Mouse (Mus musculus) kidney, adult 2 months (tissue): Measurements from ENCODE around the gene H2-Aa. TPM values are rescaled to one million over a fixed set of nuclear protein-coding genes. Genes with fewer than 3 reads are reported as not detected.
"Not testable (repeated sequence)": the region's sequence is repeated elsewhere in the genome, so short reads cannot be mapped to it uniquely, and the experiment has no call there.

Experiments
- DNase-seq: peaks from one replicate; pipeline ENCODE4 v3.0.0; 2021
- H3K27ac ChIP-seq: fragments of 200-500 bp; 2 replicates; pipeline ENCODE4 v1.5.1; 2012; ENCODE audit warnings: low read depth, low read length, control low read depth, inconsistent platforms; ENCODE audit not compliant: insufficient read depth
- H3K27me3 ChIP-seq: fragments of 200-500 bp; replicated peaks from 2 replicates; pipeline ENCODE4 v1.6.1; 2012; ENCODE audit warnings: mild to moderate bottlenecking, moderate library complexity, low read length, inconsistent platforms; ENCODE audit not compliant: control insufficient read depth, insufficient read depth
- H3K36me3 ChIP-seq: fragments of 200-500 bp; 2 replicates; pipeline ENCODE4 v1.6.1; 2012; ENCODE audit warnings: mild to moderate bottlenecking, moderate library complexity, low read length, inconsistent platforms; ENCODE audit not compliant: control insufficient read depth, insufficient read depth
- H3K4me1 ChIP-seq: fragments of 200-500 bp; 2 replicates; pipeline ENCODE4 v1.6.1; 2011; ENCODE audit warnings: low read length; ENCODE audit not compliant: control insufficient read depth, insufficient read depth
- H3K4me3 ChIP-seq: fragments of 200-500 bp; 2 replicates; pipeline ENCODE4 v1.5.1; 2011; ENCODE audit warnings: mild to moderate bottlenecking, low read depth, low read length, control low read depth; ENCODE audit not compliant: insufficient read depth
- CTCF ChIP-seq: fragments of 200-500 bp; conservative IDR thresholded peaks from 2 replicates; pipeline ENCODE4 v1.5.1; 2011; ENCODE audit warnings: low read depth, mild to moderate bottlenecking, control low read depth, low read length, moderate library complexity, mixed read lengths; ENCODE audit not compliant: insufficient read depth, insufficient read length
- POLR2A ChIP-seq: fragments of 200-500 bp; IDR thresholded peaks from one replicate; pipeline ENCODE4 v1.6.1; 2011; ENCODE audit warnings: low read depth, low read length, control low read depth
- WGBS: fragments of 180-500 bp; shearing (Covaris S2); methylation state at CpG from one replicate; pipeline ENCODE4 v1.1.7; 2018; 5-methylcytosine and 5-hydroxymethylcytosine counted together
- polyA plus RNA-seq: library from polyadenylated mRNA; depleted of rRNA; stranded (reverse); fragments of >200 nt; gene quantifications from 2 replicates; pipeline ENCODE4 v1.2.3, GENCODE M21; 2012

H2-Aa gene
- polyA plus RNA-seq, 1 experiment = 298 TPM

- H3K4me1 ChIP-seq = no peaks in the 10 kb centered on the region
- DNase-seq = no peak
- WGBS = 74% methylated on average over 1 of the region's 1 CpGs
- no peak overlapping the region for H3K4me3 ChIP-seq
- TF ChIP-seq CTCF (no peak), POLR2A (no peak)
- no peaks in the 10 kb centered on the region; the same call in 1 of the 2 replicates for H3K27me3 ChIP-seq
- H3K27ac ChIP-seq = no peak overlapping the region
- no peaks in the 10 kb centered on the region for H3K36me3 ChIP-seq
Observed at GRCm38 (mm10) chr17:34315512-34315911, 27.9 kb upstream of the H2-Aa start.

GRCm38 (mm10) chr17:34314286-34314685 lies 26.7 kb upstream of the H2-Aa start:
- H3K4me1 ChIP-seq = no peaks in the 10 kb centered on the region
- H3K27me3 ChIP-seq = no peaks in the 10 kb centered on the region
- WGBS = 52% methylated on average over 9 of the region's 9 CpGs
- H3K27ac ChIP-seq = no peak overlapping the region
- TF ChIP-seq POLR2A (no peak), CTCF (no peak)
- no peaks in the 10 kb centered on the region for H3K36me3 ChIP-seq
- H3K4me3 ChIP-seq = no peak overlapping the region
- no peak for DNase-seq

- Histone ChIP-seq H3K4me3 (no peak overlapping the region), H3K4me1 (no peaks in the 10 kb centered on the region), H3K27me3 (no peaks in the 10 kb centered on the region), H3K27ac (no peak overlapping the region), H3K36me3 (no peaks in the 10 kb centered on the region)
- no peak for TF ChIP-seq POLR2A
- peak; percentile 96 for TF ChIP-seq CTCF
- 35% methylated on average over 3 of the region's 3 CpGs for WGBS
- peak; percentile 70 for DNase-seq
Observed at GRCm38 (mm10) chr17:34313393-34313792, 25.8 kb upstream of the H2-Aa start.

DNA sequence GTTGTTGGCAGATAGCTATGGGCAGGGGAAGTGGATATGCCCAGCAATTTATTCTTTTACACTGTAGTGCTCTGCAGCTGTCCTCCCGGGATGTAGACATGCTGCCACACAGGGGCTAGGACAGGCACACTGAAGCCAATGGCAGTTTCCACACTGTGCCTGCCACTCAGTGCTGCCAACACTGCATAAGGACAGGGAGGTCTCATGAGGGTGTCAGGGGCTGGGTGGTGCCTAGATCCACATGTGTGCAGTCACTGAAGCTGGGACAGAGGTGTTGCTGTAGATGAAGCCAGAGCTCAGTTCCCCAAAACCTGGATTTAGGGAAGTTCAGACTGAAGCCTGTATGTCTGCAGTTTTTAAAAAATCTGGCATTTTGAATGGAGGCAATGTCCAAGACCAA lies 24.6 kb upstream of the H2-Aa start:
- Histone ChIP-seq H3K36me3 (no peaks in the 10 kb centered on the region), H3K27me3 (no peaks in the 10 kb centered on the region), H3K4me1 (no peaks in the 10 kb centered on the region), H3K4me3 (no peak overlapping the region), H3K27ac (no peak overlapping the region)
- no peak for TF ChIP-seq POLR2A
- TF ChIP-seq CTCF = no peak
- no peak for DNase-seq
- WGBS = 62% methylated on average over 1 of the region's 1 CpGs

GRCm38 (mm10) chr17:34310526-34310925 lies 22.9 kb upstream of the H2-Aa start:
- 69% methylated on average over 3 of the region's 3 CpGs for WGBS
- H3K27me3 ChIP-seq, H3K4me3 ChIP-seq, DNase-seq, H3K36me3 ChIP-seq, H3K4me1 ChIP-seq, H3K27ac ChIP-seq: not testable (repeated sequence)

DNA sequence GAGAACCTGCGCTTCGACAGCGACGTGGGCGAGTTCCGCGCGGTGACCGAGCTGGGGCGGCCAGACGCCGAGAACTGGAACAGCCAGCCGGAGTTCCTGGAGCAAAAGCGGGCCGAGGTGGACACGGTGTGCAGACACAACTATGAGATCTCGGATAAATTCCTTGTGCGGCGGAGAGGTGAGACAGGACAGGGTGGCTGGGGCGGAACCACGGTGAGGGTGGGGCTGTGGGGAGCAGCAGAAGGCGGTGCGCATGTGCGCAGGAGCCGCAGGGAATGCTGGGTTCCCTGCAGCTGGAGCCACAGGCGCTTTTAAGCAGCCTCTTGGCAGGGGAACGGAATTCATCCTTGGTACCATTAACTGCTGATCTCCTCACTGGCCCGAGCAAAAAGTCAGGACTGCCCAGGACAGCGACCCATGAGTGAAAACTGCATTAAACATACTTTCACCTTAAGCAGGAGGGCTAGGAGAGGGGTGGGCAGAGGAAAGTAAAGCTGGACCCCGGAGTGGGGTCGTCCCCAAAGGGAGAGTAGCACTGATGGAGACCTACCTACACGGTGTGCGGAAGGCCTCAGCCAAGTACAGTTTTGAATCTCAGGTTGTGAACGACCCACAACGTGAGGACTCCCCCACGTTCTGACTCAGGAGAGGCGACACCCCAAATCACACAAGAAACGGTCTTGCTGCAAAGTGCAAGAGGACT lies 22.2 kb upstream of the H2-Aa start:
- Histone ChIP-seq H3K27ac (peak overlapping the region; percentile 52; the same call in 1 of the 2 replicates), H3K4me3 (peak overlapping the region; percentile 73), H3K4me1 (no peaks in the 10 kb centered on the region), H3K36me3 (no peaks in the 10 kb centered on the region), H3K27me3 (no peaks in the 10 kb centered on the region)
- peak; percentile 83 for DNase-seq
- WGBS = 24% methylated on average over 38 of the region's 38 CpGs
- TF ChIP-seq CTCF (no peak), POLR2A (peak; percentile 34)

GRCm38 (mm10) chr17:34309225-34309624 lies 21.6 kb upstream of the H2-Aa start:
- no peaks in the 10 kb centered on the region for H3K36me3 ChIP-seq
- peak overlapping the region; percentile 73 for H3K4me3 ChIP-seq
- H3K27ac ChIP-seq = peak overlapping the region; percentile 52; the same call in 1 of the 2 replicates
- no peaks in the 10 kb centered on the region for H3K4me1 ChIP-seq
- 24% methylated on average over 10 of the region's 10 CpGs for WGBS
- no peak for TF ChIP-seq POLR2A
- TF ChIP-seq CTCF = no peak
- DNase-seq = peak; percentile 18
- H3K27me3 ChIP-seq = no peaks in the 10 kb centered on the region

DNA sequence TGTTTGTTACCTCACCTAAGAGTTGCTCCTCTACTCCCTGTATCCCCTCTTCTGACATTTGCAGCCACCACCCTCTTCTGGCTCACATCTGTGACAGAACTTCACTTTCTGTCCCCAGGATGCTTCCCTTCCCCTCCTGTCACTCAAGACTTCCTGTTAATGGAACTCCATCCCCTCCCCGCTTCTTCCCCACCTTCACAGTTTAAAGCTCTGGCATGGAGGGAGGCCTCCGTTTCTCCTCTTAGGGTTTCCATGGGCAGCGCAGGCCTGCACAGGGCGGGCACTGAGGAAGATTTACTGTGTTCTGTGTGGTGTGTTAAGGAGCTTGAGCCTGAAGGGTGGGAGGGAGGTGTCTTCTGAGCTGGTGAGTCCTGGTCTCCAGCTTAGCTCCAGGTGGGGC lies 20.5 kb upstream of the H2-Aa start:
- TF ChIP-seq CTCF (no peak), POLR2A (no peak)
- Histone ChIP-seq H3K4me3 (peak overlapping the region; percentile 9; the same call in 1 of the 2 replicates), H3K4me1 (no peaks in the 10 kb centered on the region), H3K27ac (no peak overlapping the region), H3K36me3 (no peaks in the 10 kb centered on the region), H3K27me3 (no peaks in the 10 kb centered on the region)
- DNase-seq = no peak
- WGBS = 84% methylated on average over 4 of the region's 4 CpGs
